Mouse (Mus musculus) kidney, embryonic 14.5 days (tissue): ENCODE measurements around the gene Tmsb15b1. TPM values are rescaled to one million over a fixed set of nuclear protein-coding genes. Genes with fewer than 3 reads are reported as not detected.

Experiments
- ATAC-seq: fragments of 200-750 bp; cut with Nextera tagmentation; 2 replicates; pipeline ENCODE4 v1.8.0; 2017; ENCODE audit warnings: moderate number of reproducible peaks, mild to moderate bottlenecking, moderate TSS enrichment, moderate library complexity; ENCODE audit not compliant: low FRiP score, low TSS enrichment
- H3K27ac ChIP-seq: fragments of 300-500 bp; sonication (generic); 2 replicates; pipeline ENCODE4 v1.5.1; 2014; ENCODE audit warnings: low read depth, mild to moderate bottlenecking, low read length, moderate library complexity, mixed read lengths
- H3K27me3 ChIP-seq: fragments of 300-500 bp; sonication (generic); 2 replicates; pipeline ENCODE4 v1.6.1; 2014; ENCODE audit warnings: mild to moderate bottlenecking, low read length; ENCODE audit not compliant: control insufficient read depth, insufficient read depth
- H3K36me3 ChIP-seq: fragments of 300-500 bp; sonication (generic); 2 replicates; pipeline ENCODE4 v1.6.1; 2014; ENCODE audit warnings: low read length, mixed read lengths; ENCODE audit not compliant: control insufficient read depth, insufficient read depth
- H3K4me1 ChIP-seq: fragments of 300-500 bp; sonication (generic); 2 replicates; pipeline ENCODE4 v1.6.1; 2014; ENCODE audit warnings: low read length, mixed read lengths; ENCODE audit not compliant: control insufficient read depth, insufficient read depth
- H3K4me2 ChIP-seq: fragments of 300-500 bp; sonication (generic); replicated peaks from 2 replicates; pipeline ENCODE4 v1.6.1; 2014; ENCODE audit warnings: low read depth, mild to moderate bottlenecking, low read length
- H3K4me3 ChIP-seq: fragments of 300-500 bp; sonication (generic); 2 replicates; pipeline ENCODE4 v1.5.1; 2014; ENCODE audit warnings: mild to moderate bottlenecking, low read length
- H3K9ac ChIP-seq: fragments of 300-500 bp; sonication (generic); 2 replicates; pipeline ENCODE4 v1.6.1; 2014; ENCODE audit warnings: low read depth, mild to moderate bottlenecking, low read length, moderate library complexity
- H3K9me3 ChIP-seq: fragments of 300-500 bp; sonication (generic); 2 replicates; pipeline ENCODE4 v1.6.1; 2016; ENCODE audit warnings: low read length; ENCODE audit not compliant: control insufficient read depth
- polyA plus RNA-seq: library from polyadenylated mRNA; unstranded; fragments of >200 nt; fragmentation: Nextera tagmentation; extraction: Ambion mirVana; gene quantifications from 2 replicates; pipeline ENCODE4 v1.2.1, GENCODE M21; 2014

Tmsb15b1 gene
- polyA plus RNA-seq, 1 experiment from 2014 or later = 24.1 TPM

DNA sequence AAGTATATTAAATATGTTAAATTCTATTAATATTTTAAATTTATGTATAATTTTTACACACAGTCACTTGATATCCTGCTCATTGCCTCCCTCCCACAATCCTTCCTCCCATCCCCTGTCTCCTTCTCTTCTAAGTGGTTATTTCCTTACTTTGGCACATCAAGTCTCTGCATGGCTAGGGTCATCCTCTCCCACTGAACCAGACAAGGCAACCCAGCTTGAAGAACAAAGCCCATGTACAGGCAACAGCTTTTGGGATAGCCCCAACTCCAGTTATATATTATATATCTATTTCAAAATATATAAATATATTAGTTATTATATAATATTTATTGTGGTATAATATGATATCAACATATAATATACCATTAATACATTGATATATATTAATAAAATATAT is 50.8 kb downstream of the Tmsb15b1 start:
- Histone ChIP-seq H3K4me3 (no peak overlapping the region), H3K4me1 (no peaks in the 10 kb centered on the region), H3K36me3 (no peaks in the 10 kb centered on the region), H3K9me3 (no peaks in the 10 kb centered on the region), H3K27me3 (no peaks in the 10 kb centered on the region), H3K9ac (no peak overlapping the region), H3K4me2 (no peak overlapping the region), H3K27ac (no peak overlapping the region)
- no peak for ATAC-seq

Other genes starting within 250 kb of the Tmsb15b1 start
- gene Morf4l2, start 233.2 kb downstream of the Tmsb15b1 start, polyA plus RNA-seq = 479 and 609 TPM in 2 replicates
- 0.13 and 0.19 TPM in 2 replicates for gene Glra4, start 196.7 kb downstream of the Tmsb15b1 start, polyA plus RNA-seq
- 2.4 and 3.6 TPM in 2 replicates for gene Plp1, start 154.2 kb downstream of the Tmsb15b1 start, polyA plus RNA-seq
- 0.12 TPM in 1 of 2 replicates, not detected in the other for gene Rab9b, start 108.1 kb downstream of the Tmsb15b1 start, polyA plus RNA-seq
- not detected in 2 replicates for gene H2bfm, start 49.5 kb downstream of the Tmsb15b1 start, polyA plus RNA-seq
- 47.0 and 78.3 TPM in 2 replicates for gene Tmsb15b2, start 1.4 kb downstream of the Tmsb15b1 start, polyA plus RNA-seq
- 4.5 and 4.9 TPM in 2 replicates for gene Tmsb15l, start within 50 bp of the Tmsb15b1 start, polyA plus RNA-seq
- 21.7 and 31.1 TPM in 2 replicates for gene Zcchc18, start 16.3 kb upstream of the Tmsb15b1 start, polyA plus RNA-seq
- 10.7 and 14.0 TPM in 2 replicates for gene Slc25a53, start 61.4 kb upstream of the Tmsb15b1 start, polyA plus RNA-seq
- 11.1 and 16.8 TPM in 2 replicates for gene Fam199x, start 72.7 kb upstream of the Tmsb15b1 start, polyA plus RNA-seq
- gene Esx1, start 145.2 kb upstream of the Tmsb15b1 start, polyA plus RNA-seq = not detected in 2 replicates